Mouse (Mus musculus) A20 (cell line): ENCODE results near the gene Cetn4.

Experiments
- DNase-seq: peaks from one replicate; pipeline ENCODE4 v3.0.0-alpha.2; 2011; ENCODE audit warnings: low read depth, low spot score

Cetn4 gene

GRCm38 (mm10) chr3:37302685-37303084 is 9.8 kb downstream of the Cetn4 start:
- DNase-seq: peak; percentile 51

GRCm38 (mm10) chr3:37299470-37299869 is 13.0 kb downstream of the Cetn4 start:
- DNase-seq: no peak

- no peak for DNase-seq
Measured at GRCm38 (mm10) chr3:37292654-37293053, 19.9 kb downstream of the Cetn4 start.

- no peak for DNase-seq
Measured at GRCm38 (mm10) chr3:37291929-37292328, 20.6 kb downstream of the Cetn4 start.

- no peak for DNase-seq
Measured at GRCm38 (mm10) chr3:37290881-37291541, 21.5 kb downstream of the Cetn4 start.

- DNase-seq: no peak
Measured at GRCm38 (mm10) chr3:37289237-37289636, 23.3 kb downstream of the Cetn4 start.

GRCm38 (mm10) chr3:37283234-37283633 is 29.3 kb downstream of the Cetn4 start:
- no peak for DNase-seq

- no peak for DNase-seq
Measured at GRCm38 (mm10) chr3:37282299-37282922, 30.1 kb downstream of the Cetn4 start.

GRCm38 (mm10) chr3:37280871-37281270 is 31.6 kb downstream of the Cetn4 start:
- peak; percentile 24 for DNase-seq

- DNase-seq: no peak
Measured at GRCm38 (mm10) chr3:37280221-37280620, 32.3 kb downstream of the Cetn4 start.

- DNase-seq: no peak
Measured at GRCm38 (mm10) chr3:37274661-37275060, 37.8 kb downstream of the Cetn4 start.

GRCm38 (mm10) chr3:37273092-37273491 is 39.4 kb downstream of the Cetn4 start:
- no peak for DNase-seq

GRCm38 (mm10) chr3:37271209-37271608 is 41.3 kb downstream of the Cetn4 start:
- DNase-seq: peak; percentile 62

- no peak for DNase-seq
Measured at GRCm38 (mm10) chr3:37269926-37270325, 42.6 kb downstream of the Cetn4 start.

GRCm38 (mm10) chr3:37268338-37268737 is 44.2 kb downstream of the Cetn4 start:
- no peak for DNase-seq

- DNase-seq: no peak
Measured at GRCm38 (mm10) chr3:37259331-37259999, 53.0 kb downstream of the Cetn4 start.

GRCm38 (mm10) chr3:37257776-37258175 is 54.7 kb downstream of the Cetn4 start:
- DNase-seq: no peak
